Mouse (Mus musculus): ENCODE measurements around the gene Prtg. TPM values are rescaled to one million over a fixed set of nuclear protein-coding genes. Genes with fewer than 3 reads are reported as not detected.

Prtg gene
- polyA plus RNA-seq, 1 experiment from 2014 or later = 2.1 TPM

DNA sequence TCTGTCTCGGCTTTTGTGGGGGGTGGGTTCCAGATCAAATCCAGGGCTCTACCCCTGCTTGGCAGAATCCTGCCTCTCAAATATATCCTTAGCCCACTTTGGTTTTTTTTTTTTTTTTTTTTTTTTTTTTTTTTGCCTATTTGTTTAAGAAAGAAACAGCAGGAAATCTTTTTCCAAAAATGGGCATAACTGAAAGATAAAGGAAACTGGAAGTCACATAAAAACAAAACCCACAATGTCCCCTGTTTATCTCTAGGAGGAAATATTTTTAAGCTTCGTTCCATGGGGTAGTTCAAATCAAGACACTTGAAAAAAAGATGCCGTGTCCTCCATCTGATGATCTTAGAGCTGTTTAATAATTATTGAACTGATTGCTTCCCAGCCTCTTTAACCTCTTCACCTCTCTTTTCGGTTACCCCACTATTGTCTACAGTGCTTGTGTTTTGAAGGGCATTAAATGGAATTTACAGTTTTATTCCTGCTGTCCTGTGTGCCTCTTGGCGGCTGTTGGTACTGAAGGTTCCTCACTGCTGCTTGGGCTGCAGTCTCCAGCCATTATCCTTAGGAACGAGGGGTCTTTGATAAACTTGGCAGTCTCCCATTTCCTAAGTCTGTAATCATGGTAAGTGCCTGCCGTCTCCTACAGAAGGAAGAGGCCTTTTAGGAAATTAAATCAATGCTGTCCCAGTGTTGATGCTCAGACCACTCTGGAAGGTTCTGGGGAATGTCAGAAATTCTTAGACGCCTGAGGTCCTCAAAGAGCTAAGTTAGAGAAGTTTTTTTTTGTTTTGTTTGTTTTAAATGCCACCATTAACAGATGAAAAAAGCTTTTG, 65.8 kb downstream of the Prtg start:
- no peak for TF ChIP-seq CTCF (IDR thresholded peaks at IDR 0.05)
- ChIA-PET CTCF (interaction anchor here (0.8 to 1.4 kb wide), 4 partner anchors 12 to 65 kb away, joined by 3 to 5 read pairs (median 3); no protein-coding TSS in a partner anchor), POLR2A (no interaction called here)
- in situ Hi-C loops (cut with MboI; ENCODE audit: low pct_unique_long_range_greater_than_20kb) = no loop called here
- DNase-seq (ENCODE audit: low read depth, low spot score) (no peak), ATAC-seq (no peak)
- no peaks in the 10 kb centered on the region for H3K27me3 ChIP-seq

DNA sequence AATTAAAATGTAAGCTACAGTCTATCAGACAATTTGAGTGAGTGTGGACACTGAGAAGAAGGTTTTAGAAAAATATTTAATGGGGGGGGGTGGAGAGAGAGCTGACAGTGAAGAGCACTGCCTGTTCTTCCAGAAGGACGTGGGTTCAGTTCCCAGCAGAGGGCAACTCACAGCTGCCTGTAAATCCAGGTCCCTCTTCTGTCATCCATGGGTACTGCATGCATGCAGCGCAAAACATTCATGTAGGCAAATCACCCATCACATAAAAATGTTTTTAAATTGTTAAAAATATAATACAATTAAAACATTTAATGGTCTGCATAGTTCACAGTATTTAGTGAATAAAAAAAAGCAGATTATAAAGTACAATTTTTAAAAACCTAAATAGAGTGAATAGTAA, 69.2 kb downstream of the Prtg start:
- ChIA-PET CTCF (interaction anchor here (0.9 to 1.9 kb wide), 6 partner anchors 9 to 109 kb away, joined by 3 to 8 read pairs (median 4); no protein-coding TSS in a partner anchor), POLR2A (interaction anchor here (1.1 kb wide), 1 partner anchor 9 kb away, joined by 3 read pairs; no protein-coding TSS in a partner anchor)
- ATAC-seq (no peak), DNase-seq (ENCODE audit: low read depth, low spot score) (no peak)
- TF ChIP-seq CTCF (IDR thresholded peaks at IDR 0.05) = peak; percentile 50
- in situ Hi-C loops (cut with MboI; ENCODE audit: low pct_unique_long_range_greater_than_20kb) = no loop called here
- no peaks in the 10 kb centered on the region for H3K27me3 ChIP-seq

DNA sequence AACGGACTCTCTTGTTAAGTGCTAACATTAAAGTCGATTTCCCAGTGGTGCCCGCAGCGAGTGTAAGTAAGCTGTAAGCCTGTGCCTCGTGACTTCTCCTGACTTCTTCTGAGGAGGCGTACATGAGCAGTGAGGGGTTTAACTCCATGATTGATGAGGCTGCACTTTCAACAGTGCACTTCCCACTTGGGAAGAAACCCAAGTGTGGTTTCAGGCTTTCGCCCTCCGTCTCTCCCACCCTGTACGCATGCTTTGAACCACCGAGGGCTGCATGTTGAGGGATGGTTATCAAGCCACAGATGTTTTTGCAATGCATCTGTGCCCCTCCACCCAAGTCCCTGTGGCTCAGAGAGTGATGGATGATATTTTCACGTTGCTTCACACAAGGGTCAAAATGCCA, 71.2 kb downstream of the Prtg start:
- no peak for TF ChIP-seq CTCF (IDR thresholded peaks at IDR 0.05)
- H3K27me3 ChIP-seq = no peaks in the 10 kb centered on the region
- CTCF ChIA-PET = no interaction called here
- ATAC-seq (no peak), DNase-seq (ENCODE audit: low read depth, low spot score) (no peak)
- POLR2A ChIA-PET = no interaction called here
- in situ Hi-C loops (cut with MboI; ENCODE audit: low pct_unique_long_range_greater_than_20kb) = no loop called here

DNA sequence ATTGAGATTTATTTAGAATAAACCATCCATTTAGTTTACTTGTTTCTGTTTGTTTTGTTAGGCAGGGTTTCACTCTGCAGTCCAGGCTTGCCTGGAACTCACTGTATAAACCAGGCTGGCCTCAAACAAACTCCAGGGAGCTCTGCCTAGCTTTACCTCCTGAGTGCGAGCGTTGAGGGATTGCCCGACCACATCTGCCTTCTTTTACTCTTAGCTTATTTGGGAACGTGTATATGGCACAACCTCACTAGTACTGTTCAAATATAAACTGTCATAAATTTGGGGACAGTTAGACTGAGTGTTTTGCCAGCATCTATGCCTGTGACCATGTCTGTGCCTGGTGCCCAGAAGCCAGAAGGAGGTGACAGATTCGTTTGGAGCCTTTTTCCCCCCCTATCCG, 72.0 kb downstream of the Prtg start:
- POLR2A ChIA-PET = no interaction called here

DNA sequence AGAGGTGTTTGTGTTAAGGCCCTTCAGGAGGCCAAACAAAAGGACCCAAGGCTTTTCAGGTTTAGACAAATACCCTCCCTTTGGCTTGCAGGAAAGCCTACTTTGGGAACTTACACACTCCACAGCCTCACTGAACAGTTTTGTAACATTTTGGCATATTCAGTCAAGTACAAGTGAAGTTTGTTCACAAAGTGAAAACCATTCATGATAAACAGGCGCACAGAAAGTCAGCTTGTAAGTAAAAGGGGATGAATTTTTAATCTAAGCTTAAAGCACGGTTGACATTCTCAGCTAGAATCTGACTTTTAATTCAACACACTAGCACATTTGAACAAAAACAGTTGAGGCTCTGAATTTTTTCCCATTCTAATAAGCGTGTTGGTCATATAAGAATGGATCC, 72.9 kb downstream of the Prtg start:
- no peak for TF ChIP-seq CTCF (IDR thresholded peaks at IDR 0.05)

More for the DNA sequence above, 72.0 kb downstream of the Prtg start:
- DNase-seq (ENCODE audit: low read depth, low spot score) (no peak), ATAC-seq (no peak)
- H3K27me3 ChIP-seq = no peaks in the 10 kb centered on the region
- CTCF ChIA-PET = no interaction called here
- TF ChIP-seq CTCF (IDR thresholded peaks at IDR 0.05) = no peak
- in situ Hi-C loops (cut with MboI; ENCODE audit: low pct_unique_long_range_greater_than_20kb) = no loop called here

DNA sequence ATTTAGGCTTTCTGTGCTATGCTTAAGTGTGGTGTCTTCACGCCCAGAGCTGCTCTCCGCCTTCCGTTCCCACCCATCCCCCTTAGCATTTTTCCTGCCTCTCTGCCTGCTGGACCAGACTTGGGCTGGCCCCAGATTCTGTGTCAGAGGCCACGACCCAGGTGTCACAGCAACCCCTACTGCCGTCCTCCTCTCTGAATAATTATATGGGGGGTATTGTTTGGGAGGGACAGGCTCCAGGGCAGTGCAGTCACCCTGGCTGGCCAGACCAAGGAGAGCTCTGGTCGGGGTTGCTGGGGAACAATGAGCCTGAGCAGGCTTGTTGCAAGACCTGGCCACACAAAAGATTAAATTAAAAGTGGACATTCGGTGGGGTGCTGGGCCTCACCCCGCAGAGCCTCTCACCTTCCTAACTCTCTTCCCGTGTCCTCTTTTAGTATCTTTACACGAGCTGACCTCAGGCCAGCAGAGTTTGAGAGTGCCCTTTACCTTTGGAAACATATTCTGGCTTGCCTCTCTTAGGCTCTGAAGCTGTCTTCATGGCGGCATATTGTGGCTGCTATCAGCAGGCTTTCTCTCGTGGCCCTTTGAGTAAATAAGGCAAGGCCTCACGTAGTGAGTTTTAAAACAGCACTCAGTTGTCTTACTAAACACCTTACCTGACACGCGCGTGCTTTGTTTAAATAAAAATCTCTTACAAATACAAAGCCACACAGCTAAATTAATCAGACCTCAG, 73.7 kb downstream of the Prtg start:
- no peak for TF ChIP-seq CTCF (IDR thresholded peaks at IDR 0.05)
- DNase-seq (ENCODE audit: low read depth, low spot score) (no peak), ATAC-seq (no peak)
- ChIA-PET CTCF (interaction anchor here (1.0 kb wide), 1 partner anchor 114 kb away, joined by 3 read pairs; no protein-coding TSS in a partner anchor), POLR2A (no interaction called here)
- H3K27me3 ChIP-seq = no peaks in the 10 kb centered on the region
- in situ Hi-C loops (cut with MboI; ENCODE audit: low pct_unique_long_range_greater_than_20kb) = loop anchor here (5.0 kb wide), 1 partner anchor 113 kb away; no protein-coding TSS in a partner anchor

More for the DNA sequence above, 72.9 kb downstream of the Prtg start:
- no peak for ATAC-seq
- in situ Hi-C loops (cut with MboI; ENCODE audit: low pct_unique_long_range_greater_than_20kb) = no loop called here
- no peak for DNase-seq (ENCODE audit: low read depth, low spot score)
- no peaks in the 10 kb centered on the region for H3K27me3 ChIP-seq
- ChIA-PET CTCF (no interaction called here), POLR2A (no interaction called here)

DNA sequence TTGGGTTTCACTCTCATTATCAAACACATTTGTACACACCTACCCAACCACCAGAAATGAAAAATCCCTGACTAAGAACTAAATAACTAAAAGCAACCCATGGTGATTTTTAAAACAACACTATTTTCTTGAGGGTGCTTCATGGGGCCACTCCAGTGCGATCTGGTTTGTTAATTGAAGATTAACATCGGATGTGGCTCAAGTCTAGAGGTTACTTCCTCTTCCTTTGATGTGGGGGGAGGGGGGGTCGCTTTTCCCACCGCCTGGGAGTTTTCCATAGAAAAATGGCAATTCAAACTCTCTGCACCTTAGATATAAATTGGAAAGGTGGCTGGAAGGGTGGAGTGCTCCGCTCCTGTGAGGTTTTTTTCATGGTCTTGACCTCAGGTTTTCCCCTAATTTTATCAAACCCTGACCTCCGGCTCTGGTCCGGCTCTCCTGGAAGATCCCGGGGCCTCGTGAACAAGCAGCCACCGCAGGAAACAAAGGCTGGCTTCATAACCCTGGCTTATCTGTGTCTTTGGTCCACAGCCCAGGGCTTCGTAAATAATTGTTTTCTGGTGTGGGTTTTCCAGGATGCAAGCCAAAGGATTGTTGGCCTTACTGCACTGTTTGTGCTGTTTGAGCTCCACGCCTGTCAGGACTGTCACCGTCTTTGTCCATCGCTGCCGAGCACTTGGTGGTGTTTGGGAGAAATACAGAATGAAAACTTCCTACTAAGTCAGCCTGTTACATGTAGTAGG, 74.5 kb downstream of the Prtg start:
- DNase-seq (ENCODE audit: low read depth, low spot score) (peak; percentile 22), ATAC-seq (no peak)
- ChIA-PET CTCF (interaction anchor here (1.0 to 2.0 kb wide), 2 partner anchors 7 to 115 kb away, joined by 3 to 5 read pairs; no protein-coding TSS in a partner anchor), POLR2A (no interaction called here)
- no peaks in the 10 kb centered on the region for H3K27me3 ChIP-seq
- in situ Hi-C loops (cut with MboI; ENCODE audit: low pct_unique_long_range_greater_than_20kb) = loop anchor here (5.0 kb wide), 1 partner anchor 114 kb away; no protein-coding TSS in a partner anchor
- TF ChIP-seq CTCF (IDR thresholded peaks at IDR 0.05) = no peak

DNA sequence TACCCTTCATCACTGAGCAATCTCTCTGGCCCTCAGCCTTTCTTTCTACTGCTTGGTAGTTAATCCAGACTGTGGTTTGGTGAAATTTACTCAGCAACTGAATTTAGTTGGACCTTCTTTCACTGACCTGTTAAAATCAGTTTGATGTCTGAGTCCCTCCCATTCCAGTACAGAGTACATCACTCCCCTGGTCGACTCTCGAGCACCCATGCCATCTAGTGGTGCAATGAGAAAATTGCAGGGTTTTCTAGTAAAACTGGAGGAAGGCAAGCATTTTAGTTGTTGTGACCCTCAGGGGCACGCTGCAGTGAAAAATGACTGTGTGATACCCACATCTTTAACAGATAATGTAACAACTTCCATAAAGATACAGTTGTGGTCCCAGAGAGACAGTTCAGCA, 77.3 kb downstream of the Prtg start:
- DNase-seq (ENCODE audit: low read depth, low spot score) (peak; percentile 27), ATAC-seq (no peak)
- CTCF ChIA-PET = interaction anchor here (0.6 to 4.3 kb wide), 7 partner anchors 11 to 137 kb away, joined by 3 to 32 read pairs (median 3); no protein-coding TSS in a partner anchor
- TF ChIP-seq CTCF (IDR thresholded peaks at IDR 0.05) = peak; percentile 92
- POLR2A ChIA-PET = interaction anchor here (1.2 kb wide), 1 partner anchor 9 kb away, joined by 3 read pairs; no protein-coding TSS in a partner anchor
- in situ Hi-C loops (cut with MboI; ENCODE audit: low pct_unique_long_range_greater_than_20kb) = loop anchor here (5.0 kb wide), 1 partner anchor 117 kb away; no protein-coding TSS in a partner anchor
- H3K27me3 ChIP-seq = no peaks in the 10 kb centered on the region

DNA sequence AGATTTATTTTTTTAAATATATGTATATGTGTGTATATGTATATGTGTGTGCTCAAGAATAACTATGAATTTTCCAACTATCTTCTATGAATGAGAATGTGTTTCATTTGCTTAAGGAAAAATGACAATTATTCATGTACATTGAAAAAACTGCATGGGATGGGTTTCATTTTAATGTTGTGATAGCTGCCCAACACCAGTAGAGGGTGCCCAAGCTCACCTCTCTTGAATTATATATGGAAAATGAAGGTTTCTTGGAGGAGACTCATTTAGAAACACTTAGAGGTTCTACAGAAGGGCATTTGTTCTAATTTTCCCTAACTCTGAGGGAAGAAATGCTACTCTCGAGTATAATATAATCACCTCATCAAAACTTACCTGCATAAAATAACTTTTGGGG, 83.1 kb downstream of the Prtg start:
- in situ Hi-C loops (cut with MboI; ENCODE audit: low pct_unique_long_range_greater_than_20kb) = no loop called here
- CTCF ChIA-PET = no interaction called here
- peak; percentile 45 for TF ChIP-seq CTCF (IDR thresholded peaks at IDR 0.05)
- no peaks in the 10 kb centered on the region for H3K27me3 ChIP-seq
- DNase-seq (ENCODE audit: low read depth, low spot score) = no peak
- POLR2A ChIA-PET = interaction anchor here (0.6 kb wide), 1 partner anchor 71 kb away, joined by 3 read pairs; no protein-coding TSS in a partner anchor
- ATAC-seq = no peak

DNA sequence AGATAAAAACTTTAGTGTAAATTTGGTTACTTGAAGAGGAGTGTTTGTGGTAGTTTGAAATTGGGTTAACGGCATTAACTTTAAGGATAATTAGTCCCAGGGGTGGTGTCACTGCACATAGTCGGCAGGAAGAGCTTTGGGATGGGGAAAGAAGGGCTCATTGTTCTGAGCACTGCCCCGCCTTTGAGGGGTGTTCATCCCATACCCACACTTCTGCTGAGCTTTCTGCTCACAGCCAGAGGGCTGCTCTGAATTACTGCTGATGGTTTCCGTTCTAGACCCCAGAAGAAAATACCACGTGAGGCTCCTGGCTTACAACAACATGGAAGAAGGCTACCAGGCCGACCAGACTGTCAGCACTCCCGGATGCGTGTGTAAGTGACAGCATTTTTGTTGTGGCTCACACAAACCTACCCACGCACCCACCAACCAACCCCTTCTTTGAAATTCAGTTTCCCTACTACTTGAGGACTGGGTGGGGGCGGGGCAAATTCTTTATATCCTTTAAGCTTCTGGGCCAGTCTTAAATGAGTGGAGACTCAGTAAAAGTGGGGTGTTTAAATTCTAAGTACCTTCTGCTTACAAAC, 83.9 kb downstream of the Prtg start:
- no peaks in the 10 kb centered on the region for H3K27me3 ChIP-seq
- in situ Hi-C loops (cut with MboI; ENCODE audit: low pct_unique_long_range_greater_than_20kb) = no loop called here
- DNase-seq (ENCODE audit: low read depth, low spot score) (no peak), ATAC-seq (no peak)
- no peak for TF ChIP-seq CTCF (IDR thresholded peaks at IDR 0.05)
- CTCF ChIA-PET = interaction anchor here (1.2 to 1.7 kb wide), 3 partner anchors 83 to 177 kb away, joined by 3 to 4 read pairs (median 4); no protein-coding TSS in a partner anchor
- POLR2A ChIA-PET = no interaction called here

Data from Patski (cell line).